Mouse (Mus musculus) left cerebral cortex, adult 9 months (tissue): Measurements from ENCODE around the gene Ptgs1.
"Not testable (repeated sequence)": the region's sequence is repeated elsewhere in the genome, so short reads cannot be mapped to it uniquely, and the experiment has no call there.

ENCODE experiments used
- DNase-seq, 2 experiments: peaks; one replicate each; pipeline ENCODE4 v3.0.0; 2022; ENCODE audit warnings: low spot score in 2 of 2

Ptgs1 gene

GRCm38 (mm10) chr2:36230366-36230765 lies at the start of gene Ptgs1:
Gene Ptgs1 (plus strand): TSS chr2:36230426.
- peak in 1 of 2 experiments; percentile 38 for DNase-seq

- DNase-seq: not testable (repeated sequence)
Measured at GRCm38 (mm10) chr2:36181587-36182368, 48.4 kb upstream of the Ptgs1 start.

GRCm38 (mm10) chr2:36183278-36183677 lies 46.9 kb upstream of the Ptgs1 start:
- no peak for DNase-seq

GRCm38 (mm10) chr2:36184192-36184591 lies 46.0 kb upstream of the Ptgs1 start:
- DNase-seq: no peak

- DNase-seq: no peak
Measured at GRCm38 (mm10) chr2:36184876-36185275, 45.4 kb upstream of the Ptgs1 start.

GRCm38 (mm10) chr2:36189200-36189599 lies 41.0 kb upstream of the Ptgs1 start:
- DNase-seq: not testable (repeated sequence)

- no peak for DNase-seq
Measured at GRCm38 (mm10) chr2:36191098-36191941, 38.9 kb upstream of the Ptgs1 start.

GRCm38 (mm10) chr2:36197021-36197420 lies 33.2 kb upstream of the Ptgs1 start:
- DNase-seq: no peak

- DNase-seq: peak; percentile 71 to 83
Measured at GRCm38 (mm10) chr2:36197919-36198881, 32.0 kb upstream of the Ptgs1 start.

- DNase-seq: no peak
Measured at GRCm38 (mm10) chr2:36198882-36199262, 31.4 kb upstream of the Ptgs1 start.

GRCm38 (mm10) chr2:36200813-36201212 lies 29.4 kb upstream of the Ptgs1 start:
- DNase-seq: no peak

GRCm38 (mm10) chr2:36201756-36202610 lies 28.2 kb upstream of the Ptgs1 start:
- DNase-seq: no peak

- DNase-seq: no peak
Measured at GRCm38 (mm10) chr2:36202611-36202880, 27.7 kb upstream of the Ptgs1 start.

- peak in 1 of 2 experiments; percentile 58 for DNase-seq
Measured at GRCm38 (mm10) chr2:36203011-36203825, 27.0 kb upstream of the Ptgs1 start.

- DNase-seq: no peak
Measured at GRCm38 (mm10) chr2:36204595-36204994, 25.6 kb upstream of the Ptgs1 start.

GRCm38 (mm10) chr2:36207071-36207470 lies 23.2 kb upstream of the Ptgs1 start:
- DNase-seq: no peak

- no peak for DNase-seq
Measured at GRCm38 (mm10) chr2:36210796-36211195, 19.4 kb upstream of the Ptgs1 start.

GRCm38 (mm10) chr2:36211785-36212184 lies 18.4 kb upstream of the Ptgs1 start:
- DNase-seq: no peak

- DNase-seq: no peak
Measured at GRCm38 (mm10) chr2:36213108-36213507, 17.1 kb upstream of the Ptgs1 start.

- DNase-seq: peak; percentile 54 to 89
Measured at GRCm38 (mm10) chr2:36214023-36214422, 16.2 kb upstream of the Ptgs1 start.
